In the genomic region with DNA sequence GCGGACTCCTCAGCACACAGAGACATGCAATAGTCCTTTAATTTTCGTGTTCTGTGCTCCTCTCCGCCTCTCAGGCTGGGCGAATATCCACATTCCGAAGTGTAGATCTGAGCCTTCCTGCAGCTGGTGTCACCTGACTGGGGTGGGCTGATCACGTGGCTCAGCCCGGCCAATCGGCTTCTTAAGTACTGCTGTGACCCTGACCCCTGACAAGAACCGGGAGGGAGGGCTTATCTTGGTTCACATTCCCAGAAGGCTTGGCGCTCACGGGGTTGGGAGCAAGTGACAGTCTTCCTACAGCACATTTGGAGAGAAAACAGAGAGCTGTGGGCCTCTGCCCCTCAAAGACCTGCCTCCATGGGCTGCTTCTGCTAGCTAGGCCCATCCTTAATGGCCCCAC, we compare ENCODE assay signal across 22 mouse cellular contexts. TPM values are rescaled to one million over a fixed set of nuclear protein-coding genes. Genes with fewer than 3 reads are reported as not detected.
DNase-seq lines count a peak whose midpoint lies in the region; ATAC-seq and TF ChIP-seq lines count a peak whose summit lies in the region.
"Had no signal": no experiment of that assay in that cellular context is flagged by ENCODE, and none has a peak within 500 bp of the region (broad histone marks: within the 10 kb centered on the region; RNA-seq: fewer than 3 reads in every experiment).

No protein-coding gene starts in this region.

- H3K4me3 ChIP-seq in heart, embryonic 11.5 days (ENCODE audit: low read depth, low read length), result no peak overlapping the region
- peak overlapping the region; percentile 74 for H3K4me3 ChIP-seq in E14TG2a.4 (replicated peaks; ENCODE audit: low read length)
- no peak overlapping the region for H3K4me3 ChIP-seq in limb, embryonic 10.5 days
- H3K4me3 ChIP-seq: heart, embryonic 13.5 days; limb, embryonic 15.5 days had no signal

- H3K9ac ChIP-seq in heart, embryonic 11.5 days (ENCODE audit: low read depth, low read length), result no peak overlapping the region
- H3K9ac ChIP-seq: heart, embryonic 13.5 days; limb, embryonic 15.5 days; lung, embryonic 14.5 days had no signal

- H3K4me1 ChIP-seq in heart, embryonic 11.5 days (ENCODE audit: control insufficient read depth, insufficient read depth, low read length), result peaks cover 20% of the 10 kb centered on the region
- peaks cover 22% of the 10 kb centered on the region for H3K4me1 ChIP-seq in E14TG2a.4 (replicated peaks; ENCODE audit: low read depth, low read length)
- peaks cover 29% of the 10 kb centered on the region for H3K4me1 ChIP-seq in limb, embryonic 10.5 days

- no peak overlapping the region for H3K27ac ChIP-seq in heart, embryonic 11.5 days (ENCODE audit: low read depth, low read length)
- 0 out of 2 replicates have a peak overlapping the region, but pooled peaks have one; percentile 1 for H3K27ac ChIP-seq in limb, embryonic 10.5 days
- H3K27ac ChIP-seq: heart, embryonic 13.5 days; limb, embryonic 15.5 days had no signal

- no peak for ATAC-seq in heart, embryonic 11.5 days (replicated peaks; ENCODE audit: insufficient number of reproducible peaks, low FRiP score, low TSS enrichment)

- no peaks in the 10 kb centered on the region for H3K9me3 ChIP-seq in heart, embryonic 11.5 days (replicated peaks; ENCODE audit: control insufficient read depth, low read length)
- H3K9me3 ChIP-seq in E14TG2a.4 (ENCODE audit: low read length), result no peaks in the 10 kb centered on the region
- H3K9me3 ChIP-seq in limb, embryonic 10.5 days (replicated peaks), result no peaks in the 10 kb centered on the region
- H3K9me3 ChIP-seq: limb, embryonic 15.5 days had no signal

- DNase-seq in heart, adult 11 months, result peak; percentile 90
- DNase-seq in WW6 (ENCODE audit: low read depth, low spot score), result peak; percentile 45
- DNase-seq in limb, embryonic 10.5 days (ENCODE audit: low spot score), result no peak
- DNase-seq in left cerebral cortex, adult 18-20 months (ENCODE audit: low spot score in 2 of 2), result no peak
- no peak for DNase-seq in lung, postnatal 36 days
- no peak for DNase-seq in thymus, postnatal 10 days (ENCODE audit: low spot score in 2 of 2)
- DNase-seq: cerebellum, adult 9-10 months; gastrocnemius, postnatal 14 days; heart, postnatal 36 days; kidney, adult 18-20 months; kidney, postnatal 36 days; layer of hippocampus, adult 9-11 months; lung, embryonic 14.5 days; midbrain, embryonic 14.5 days; thymus, postnatal 36 days had no signal

- TF ChIP-seq CTCF in E14TG2a.4 (conservative IDR thresholded peaks at IDR 0.05; ENCODE audit: low read length), result no peak

- 48% methylated on average over 11 of the region's 11 CpGs for WGBS in heart, embryonic 11.5 days (ENCODE audit: insufficient replicate concordance)
- 57% methylated on average over 11 of the region's 11 CpGs for WGBS in limb, embryonic 10.5 days

- H3K4me2 ChIP-seq in heart, embryonic 11.5 days, result no peak overlapping the region
- H3K4me2 ChIP-seq: heart, embryonic 13.5 days; limb, embryonic 15.5 days; lung, embryonic 14.5 days had no signal

- no peaks in the 10 kb centered on the region for H3K27me3 ChIP-seq in heart, embryonic 11.5 days (ENCODE audit: control insufficient read depth, insufficient read depth, low read length)
- no peaks in the 10 kb centered on the region for H3K27me3 ChIP-seq in E14TG2a.4 (ENCODE audit: insufficient read depth, low read length)
- H3K27me3 ChIP-seq in limb, embryonic 10.5 days (ENCODE audit: low read depth, poor library complexity, severe bottlenecking), result no peaks in the 10 kb centered on the region
- H3K27me3 ChIP-seq: CH12.LX; heart, embryonic 13.5 days; limb, embryonic 15.5 days had no signal

- no peaks in the 10 kb centered on the region for H3K36me3 ChIP-seq in heart, embryonic 11.5 days (ENCODE audit: control insufficient read depth, insufficient read depth, low read length)
- H3K36me3 ChIP-seq in E14TG2a.4 (ENCODE audit: insufficient read depth, low read length), result no peaks in the 10 kb centered on the region
- H3K36me3 ChIP-seq in limb, embryonic 10.5 days, result no peaks in the 10 kb centered on the region
- H3K36me3 ChIP-seq: heart, embryonic 13.5 days; limb, embryonic 15.5 days had no signal

RNA-seq across cellular contexts. Expression of gene Gucy2d, which starts 16.7 kb away (rescaled TPM):
- polyA plus RNA-seq in heart, embryonic 11.5 days (2014; fragmentation: Nextera tagmentation; extraction: Ambion mirVana), result 0.10 TPM in 1 of 2 replicates, not detected in the other
- polyA plus RNA-seq in limb, embryonic 10.5 days (2016; fragmentation: Nextera tagmentation; extraction: Ambion mirVana), result 0.05 TPM in 1 of 2 replicates, not detected in the other
- total RNA-seq in left cerebral cortex, adult 18-20 months (2021), result not detected
- total RNA-seq: adrenal gland, adult 18-20 months; CH12.LX; neutrophil, adult 5-6 weeks had no signal
- polyA plus RNA-seq: heart, embryonic 13.5 days; limb, embryonic 15.5 days; lung, embryonic 14.5 days; midbrain, embryonic 14.5 days had no signal

Comparison
In these comparisons a context has a peak if more than half of its experiments do, and no peak if none do; other contexts are left out.
1. DNase-seq: peak in heart, adult 11 months (single experiment) and WW6 (single experiment); none in limb, embryonic 10.5 days (single experiment), left cerebral cortex, adult 18-20 months (0 of 2), lung, postnatal 36 days (single experiment) and thymus, postnatal 10 days (0 of 2).